Mouse (Mus musculus): ENCODE results near the gene Ptch2. TPM values are rescaled to one million over a fixed set of nuclear protein-coding genes. Genes with fewer than 3 reads are reported as not detected.

The Ptch2 gene
- total and polyA plus RNA-seq, 3 experiments, result 0.33 TPM; not detected in 2

GRCm38 (mm10) chr4:117087948-117088640, 7.8 kb upstream of the Ptch2 start:
- H3K9ac ChIP-seq (ENCODE audit: control insufficient read depth, low read depth, low read length, poor library complexity, severe bottlenecking), result no peak overlapping the region
- no peaks in the 10 kb centered on the region for H3K79me2 ChIP-seq (ENCODE audit: control insufficient read depth, insufficient read depth, low read length, poor library complexity)
- no peak overlapping the region for H3K27ac ChIP-seq (ENCODE audit: control insufficient read depth, low read depth, low read length)
- peaks cover 0 to 9% of the 10 kb centered on the region in 2 experiments; a peak in 2 of 4 replicates for H3K4me1 ChIP-seq (ENCODE audit: control insufficient read depth in 1 of 2, insufficient read depth in 2 of 2, low read length in 2 of 2)
- DNase-seq (ENCODE audit: low read depth, low spot score), result peak; percentile 15
- no peak overlapping the region for H3K4me3 ChIP-seq (ENCODE audit: control insufficient read depth in 1 of 2, insufficient read depth in 1 of 2, low read depth in 2 of 2, low read length in 2 of 2)
- no peaks in the 10 kb centered on the region for H3K9me3 ChIP-seq (replicated peaks; ENCODE audit: insufficient read depth, low read length)
- peaks cover 1 to 10% of the 10 kb centered on the region in 2 experiments for H3K36me3 ChIP-seq (ENCODE audit: control insufficient read depth in 1 of 2, insufficient read depth in 2 of 2, low read length in 2 of 2)
- TF ChIP-seq EP300 (IDR thresholded peaks at IDR 0.05; ENCODE audit: low read depth in 1 of 2, low read length in 2 of 2) (peak; percentile 19 to 67; a peak in 3 of 4 replicates), MYB (IDR thresholded peaks at IDR 0.05; ENCODE audit: low read depth, low read length) (no peak), SMC3 (IDR thresholded peaks at IDR 0.05; ENCODE audit: low read depth, low read length) (no peak), UBTF (IDR thresholded peaks at IDR 0.05; ENCODE audit: borderline replicate concordance, insufficient read depth, low read depth, low read length) (no peak), KAT2A (conservative IDR thresholded peaks at IDR 0.05; ENCODE audit: low read depth, low read length) (no peak), TAL1 (IDR thresholded peaks at IDR 0.05; ENCODE audit: low read length) (peak; percentile 61), GATA1 (IDR thresholded peaks at IDR 0.05; ENCODE audit: low read depth, low read length) (peak; percentile 31; the same call in 1 of the 2 replicates), NELFE (IDR thresholded peaks at IDR 0.05; ENCODE audit: low read depth, low read length) (no peak), TBP (IDR thresholded peaks at IDR 0.05; ENCODE audit: low read depth, low read length) (no peak), CHD1 (IDR thresholded peaks at IDR 0.05; ENCODE audit: low read depth, low read length) (no peak), TCF12 (IDR thresholded peaks at IDR 0.05; ENCODE audit: low read depth, low read length) (peak; percentile 31; the same call in 1 of the 2 replicates), CTCF (IDR thresholded peaks at IDR 0.05 in 2 of 3, conservative IDR thresholded peaks at IDR 0.05 in 1 of 3; ENCODE audit: control insufficient read depth in 1 of 3, insufficient read depth in 1 of 3, low read depth in 2 of 3, low read length in 3 of 3, poor library complexity in 1 of 3, severe bottlenecking in 1 of 3) (no peak), MYC (IDR thresholded peaks at IDR 0.05; ENCODE audit: low read depth, low read length) (no peak), NRF1 (IDR thresholded peaks at IDR 0.05; ENCODE audit: insufficient read depth, low read depth, low read length, poor library complexity, severe bottlenecking) (no peak), SIN3A (IDR thresholded peaks at IDR 0.05; ENCODE audit: low read length) (no peak), MAZ (IDR thresholded peaks at IDR 0.05; ENCODE audit: low read depth, low read length) (no peak)
- H3K27me3 ChIP-seq (ENCODE audit: control insufficient read depth in 1 of 2, insufficient read depth in 2 of 2, low read length in 2 of 2), result no peaks in the 10 kb centered on the region; a peak in 1 of 4 replicates

DNA sequence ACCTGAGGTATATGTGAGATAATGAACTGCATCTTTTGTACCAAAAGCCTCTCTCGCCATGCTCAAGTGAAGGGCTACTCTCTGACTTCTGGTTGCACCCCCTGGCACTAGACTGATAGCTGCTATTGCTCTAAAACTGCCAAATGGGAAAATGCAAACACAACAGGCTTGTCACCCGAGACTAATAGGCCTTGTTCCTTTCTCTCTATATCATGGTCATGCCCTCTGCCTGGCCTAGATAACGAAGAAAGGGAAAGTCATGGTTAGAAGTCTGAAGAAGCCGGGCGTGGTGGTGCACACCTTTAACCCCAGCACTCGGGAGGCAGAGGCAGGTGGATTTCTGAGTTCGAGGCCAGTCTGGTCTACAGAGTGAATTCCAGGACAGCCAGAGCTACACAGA, 5.3 kb upstream of the Ptch2 start:
- peaks cover 0 to 9% of the 10 kb centered on the region in 2 experiments; a peak in 2 of 4 replicates for H3K4me1 ChIP-seq (ENCODE audit: control insufficient read depth in 1 of 2, insufficient read depth in 2 of 2, low read length in 2 of 2)
- peak; percentile 65 for TF ChIP-seq GATA1 (IDR thresholded peaks at IDR 0.05; ENCODE audit: low read depth, low read length)
- no peak for TF ChIP-seq CHD2 (IDR thresholded peaks at IDR 0.05; ENCODE audit: low read length)
- peak; percentile 49 for TF ChIP-seq TAL1 (IDR thresholded peaks at IDR 0.05; ENCODE audit: low read length)
- peak; percentile 38; the same call in 1 of the 2 replicates for TF ChIP-seq TCF12 (IDR thresholded peaks at IDR 0.05; ENCODE audit: low read depth, low read length)
- peak; percentile 43 to 57 for TF ChIP-seq EP300 (IDR thresholded peaks at IDR 0.05; ENCODE audit: low read depth in 1 of 2, low read length in 2 of 2)
- no peak overlapping the region for H3K9ac ChIP-seq (ENCODE audit: control insufficient read depth, low read depth, low read length, poor library complexity, severe bottlenecking)
- peak; percentile 67 for DNase-seq (ENCODE audit: low read depth, low spot score)
- H3K4me3 ChIP-seq (ENCODE audit: control insufficient read depth in 1 of 2, insufficient read depth in 1 of 2, low read depth in 2 of 2, low read length in 2 of 2), result no peak overlapping the region
- H3K27ac ChIP-seq (ENCODE audit: control insufficient read depth, low read depth, low read length), result no peak overlapping the region
- H3K36me3 ChIP-seq (ENCODE audit: control insufficient read depth in 1 of 2, insufficient read depth in 2 of 2, low read length in 2 of 2), result peaks cover 0 to 10% of the 10 kb centered on the region in 2 experiments; a peak in 2 of 4 replicates
- no peaks in the 10 kb centered on the region for H3K79me2 ChIP-seq (ENCODE audit: control insufficient read depth, insufficient read depth, low read length, poor library complexity)
- H3K9me3 ChIP-seq (replicated peaks; ENCODE audit: insufficient read depth, low read length), result no peaks in the 10 kb centered on the region
- H3K27me3 ChIP-seq (ENCODE audit: control insufficient read depth in 1 of 2, insufficient read depth in 2 of 2, low read length in 2 of 2), result peaks cover 0 to 1% of the 10 kb centered on the region in 2 experiments; a peak in 2 of 4 replicates

Data from MEL (cell line).